Mouse (Mus musculus) liver, embryonic 12.5 days (tissue): ENCODE results near the gene Eif4a2. TPM values are rescaled to one million over a fixed set of nuclear protein-coding genes. Genes with fewer than 3 reads are reported as not detected.
"Not testable (repeated sequence)": the region's sequence is repeated elsewhere in the genome, so short reads cannot be mapped to it uniquely, and the experiment has no call there.

ENCODE experiments used
- ATAC-seq: fragments of 200-750 bp; cut with Nextera tagmentation; 2 replicates; pipeline ENCODE4 v1.8.0; 2017; ENCODE audit warnings: moderate number of reproducible peaks, mild to moderate bottlenecking, moderate library complexity
- H3K27ac ChIP-seq: fragments of 300-500 bp; sonication (generic); 2 replicates; pipeline ENCODE4 v1.5.1; 2016; ENCODE audit warnings: mild to moderate bottlenecking
- H3K27me3 ChIP-seq: fragments of 300-500 bp; sonication (generic); replicated peaks from 2 replicates; pipeline ENCODE4 v1.6.1; 2016; ENCODE audit warnings: mild to moderate bottlenecking, moderate library complexity
- H3K36me3 ChIP-seq: fragments of 300-500 bp; sonication (generic); 2 replicates; pipeline ENCODE4 v1.6.1; 2016; ENCODE audit warnings: mild to moderate bottlenecking, moderate library complexity
- H3K4me1 ChIP-seq: fragments of 300-500 bp; sonication (generic); 2 replicates; pipeline ENCODE4 v1.6.1; 2016
- H3K4me2 ChIP-seq: fragments of 300-500 bp; sonication (generic); 2 replicates; pipeline ENCODE4 v1.6.1; 2016; ENCODE audit warnings: mild to moderate bottlenecking, moderate library complexity
- H3K4me3 ChIP-seq: fragments of 300-500 bp; sonication (generic); 2 replicates; pipeline ENCODE4 v1.5.1; 2016; ENCODE audit warnings: mild to moderate bottlenecking, moderate library complexity
- H3K9ac ChIP-seq: fragments of 300-500 bp; sonication (generic); 2 replicates; pipeline ENCODE4 v1.6.1; 2016; ENCODE audit warnings: mild to moderate bottlenecking, moderate library complexity
- H3K9me3 ChIP-seq: fragments of 300-500 bp; sonication (generic); replicated peaks from 2 replicates; pipeline ENCODE4 v1.6.1; 2016; ENCODE audit warnings: mild to moderate bottlenecking, moderate library complexity
- WGBS: fragments of 180-500 bp; shearing (Covaris S2); methylation state at CpG from one replicate; pipeline ENCODE4 v1.1.7; 2016; ENCODE audit not compliant: insufficient replicate concordance; 5-methylcytosine and 5-hydroxymethylcytosine counted together
- polyA plus RNA-seq: library from polyadenylated mRNA; unstranded; fragments of >200 nt; fragmentation: Nextera tagmentation; extraction: Ambion mirVana; gene quantifications from 2 replicates; pipeline ENCODE4 v1.2.1, GENCODE M21; 2016

Eif4a2 gene
- 99.9 and 102 TPM in 2 replicates for polyA plus RNA-seq

- Histone ChIP-seq H3K4me2 (peak within 1 kb of the TSS; percentile 81), H3K27me3 (no peaks in the 10 kb centered on the region), H3K4me1 (peaks cover 49% of the 10 kb centered on the region), H3K36me3 (peaks cover 45% of the 10 kb centered on the region), H3K4me3 (peak within 1 kb of the TSS; percentile 97), H3K9ac (peak within 1 kb of the TSS; percentile 99), H3K9me3 (no peaks in the 10 kb centered on the region), H3K27ac (peak within 1 kb of the TSS; percentile 95)
- peak; percentile 91 for ATAC-seq
- 1% methylated on average over 71 of the region's 71 CpGs for WGBS
Measured at GRCm38 (mm10) chr16:23107231-23107942, at the start of gene Eif4a2. Gene Eif4a2 (plus strand): TSS chr16:23107444.

- H3K4me3 ChIP-seq, result peak within 1 kb of the TSS; percentile 20
- not testable (repeated sequence) for H3K9me3 ChIP-seq, H3K36me3 ChIP-seq, H3K4me1 ChIP-seq, H3K27ac ChIP-seq, H3K27me3 ChIP-seq
- 57% methylated on average over 1 of the region's 1 CpGs for WGBS
- peak; percentile 68 for ATAC-seq
- peak within 1 kb of the TSS; percentile 15; the same call in 1 of the 2 replicates for H3K4me2 ChIP-seq
- peak within 1 kb of the TSS; percentile 41; the same call in 1 of the 2 replicates for H3K9ac ChIP-seq
Measured at GRCm38 (mm10) chr16:23057668-23058447, 49.4 kb upstream of the Eif4a2 start, which contains the start of gene Kng1. Gene Kng1 (plus strand): TSS chr16:23057865.

- H3K4me3 ChIP-seq, H3K27ac ChIP-seq, H3K9me3 ChIP-seq, H3K4me1 ChIP-seq, H3K27me3 ChIP-seq, H3K36me3 ChIP-seq, ATAC-seq, H3K9ac ChIP-seq: not testable (repeated sequence)
- 46% methylated on average over 4 of the region's 4 CpGs for WGBS
- peak overlapping the region; percentile 36; the same call in 1 of the 2 replicates for H3K4me2 ChIP-seq
Measured at GRCm38 (mm10) chr16:23059630-23060029, 47.6 kb upstream of the Eif4a2 start.

- not testable (repeated sequence) for H3K9ac ChIP-seq, H3K4me3 ChIP-seq
- WGBS, result 64% methylated on average over 5 of the region's 5 CpGs
Measured at GRCm38 (mm10) chr16:23060781-23061325, 46.4 kb upstream of the Eif4a2 start.

GRCm38 (mm10) chr16:23077516-23077915 lies 29.7 kb upstream of the Eif4a2 start:
- H3K9ac ChIP-seq, ATAC-seq, H3K27ac ChIP-seq, H3K36me3 ChIP-seq, H3K27me3 ChIP-seq, H3K4me3 ChIP-seq, H3K4me1 ChIP-seq, H3K4me2 ChIP-seq, H3K9me3 ChIP-seq: not testable (repeated sequence)
- WGBS, result 60% methylated on average over 6 of the region's 6 CpGs

More at GRCm38 (mm10) chr16:23060781-23061325, 46.4 kb upstream of the Eif4a2 start:
- not testable (repeated sequence) for H3K4me2 ChIP-seq, H3K4me1 ChIP-seq, H3K9me3 ChIP-seq, H3K27ac ChIP-seq, ATAC-seq, H3K36me3 ChIP-seq, H3K27me3 ChIP-seq

- H3K36me3 ChIP-seq, H3K4me3 ChIP-seq, H3K4me2 ChIP-seq, H3K4me1 ChIP-seq, H3K9me3 ChIP-seq, ATAC-seq, H3K27me3 ChIP-seq, H3K9ac ChIP-seq, H3K27ac ChIP-seq: not testable (repeated sequence)
- WGBS, result 54% methylated on average over 8 of the region's 8 CpGs
Measured at GRCm38 (mm10) chr16:23087159-23087558, 20.1 kb upstream of the Eif4a2 start.

- H3K4me3 ChIP-seq, ATAC-seq, H3K36me3 ChIP-seq, H3K4me1 ChIP-seq, H3K27ac ChIP-seq, H3K9me3 ChIP-seq, H3K4me2 ChIP-seq, H3K27me3 ChIP-seq, H3K9ac ChIP-seq: not testable (repeated sequence)
- 20% methylated on average over 4 of the region's 4 CpGs for WGBS
Measured at GRCm38 (mm10) chr16:23087712-23088111, 19.5 kb upstream of the Eif4a2 start.

GRCm38 (mm10) chr16:23088491-23088890 lies 18.8 kb upstream of the Eif4a2 start:
- WGBS, result 60% methylated on average over 1 of the region's 1 CpGs
- not testable (repeated sequence) for H3K36me3 ChIP-seq, H3K9me3 ChIP-seq, H3K27ac ChIP-seq, H3K4me1 ChIP-seq, H3K4me2 ChIP-seq, ATAC-seq, H3K9ac ChIP-seq, H3K27me3 ChIP-seq, H3K4me3 ChIP-seq

- not testable (repeated sequence) for H3K4me3 ChIP-seq, H3K27ac ChIP-seq, H3K9me3 ChIP-seq, ATAC-seq, H3K36me3 ChIP-seq, H3K4me1 ChIP-seq, H3K4me2 ChIP-seq, H3K9ac ChIP-seq, H3K27me3 ChIP-seq
Measured at GRCm38 (mm10) chr16:23091345-23091744, 15.9 kb upstream of the Eif4a2 start.

- no peak overlapping the region for H3K4me3 ChIP-seq
- H3K27ac ChIP-seq, result no peak overlapping the region
- no peak overlapping the region for H3K9ac ChIP-seq
- no peaks in the 10 kb centered on the region for H3K36me3 ChIP-seq
- H3K9me3 ChIP-seq, result no peaks in the 10 kb centered on the region
- no peak for ATAC-seq
- no peaks in the 10 kb centered on the region for H3K27me3 ChIP-seq
- H3K4me1 ChIP-seq, result no peaks in the 10 kb centered on the region
- 63% methylated on average over 13 of the region's 13 CpGs for WGBS
- H3K4me2 ChIP-seq, result no peak overlapping the region
Measured at GRCm38 (mm10) chr16:23093321-23093953, 13.8 kb upstream of the Eif4a2 start.

GRCm38 (mm10) chr16:23094136-23094535 lies 13.1 kb upstream of the Eif4a2 start:
- H3K9me3 ChIP-seq, result no peaks in the 10 kb centered on the region
- WGBS, result 77% methylated on average over 6 of the region's 6 CpGs
- no peak overlapping the region for H3K27ac ChIP-seq
- H3K4me3 ChIP-seq, result no peak overlapping the region
- no peaks in the 10 kb centered on the region for H3K4me1 ChIP-seq
- H3K36me3 ChIP-seq, result no peaks in the 10 kb centered on the region
- H3K27me3 ChIP-seq, result no peaks in the 10 kb centered on the region
- H3K9ac ChIP-seq, result no peak overlapping the region
- ATAC-seq, result no peak
- H3K4me2 ChIP-seq, result no peak overlapping the region

GRCm38 (mm10) chr16:23095581-23095980 lies 11.7 kb upstream of the Eif4a2 start:
- H3K4me1 ChIP-seq, result peaks cover 11% of the 10 kb centered on the region
- H3K36me3 ChIP-seq, H3K9ac ChIP-seq, H3K27ac ChIP-seq, H3K4me3 ChIP-seq, H3K27me3 ChIP-seq, ATAC-seq, H3K9me3 ChIP-seq, H3K4me2 ChIP-seq: not testable (repeated sequence)
- 77% methylated on average over 5 of the region's 5 CpGs for WGBS
